Mouse (Mus musculus) left cerebral cortex, adult 18-20 months (tissue): Measurements from ENCODE around the gene Rnf4. TPM values are rescaled to one million over a fixed set of nuclear protein-coding genes. Genes with fewer than 3 reads are reported as not detected.

Experiments
- DNase-seq, 2 experiments: peaks; one replicate each; pipeline ENCODE4 v3.0.0; 2021 to 2022; ENCODE audit warnings: low spot score in 2 of 2, mixed read lengths in 1 of 2
- total RNA-seq, 2 experiments: library from RNA; stranded (reverse); gene quantifications; 2 replicates each; pipeline ENCODE4 v1.2.3; 2021

Rnf4 gene
- total RNA-seq, 2 experiments from 2014 or later, result 88.0 to 89.5 TPM

DNA sequence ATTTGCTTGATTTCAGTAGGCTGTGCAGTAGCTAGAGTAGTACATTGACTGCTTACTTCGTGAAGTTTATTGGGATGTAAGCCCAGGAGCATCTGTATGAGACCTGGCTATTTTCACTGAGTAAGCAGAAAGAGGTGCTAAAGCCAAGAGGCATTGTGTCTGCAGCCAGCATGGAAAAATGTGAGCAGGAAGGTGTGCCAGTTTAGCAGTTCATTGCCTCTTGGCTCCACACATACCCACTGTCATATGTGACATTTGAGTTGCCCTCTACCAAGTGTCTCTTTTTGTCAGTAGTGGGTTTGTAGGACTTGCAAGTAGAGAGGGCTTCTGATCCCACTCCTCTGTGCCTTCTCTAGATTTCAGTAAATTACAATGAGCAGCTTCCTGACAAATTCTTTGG, 62.2 kb downstream of the Rnf4 start:
- no peak for DNase-seq

Other genes starting within 250 kb of the Rnf4 start
- gene Poln, start 166.8 kb upstream of the Rnf4 start, total RNA-seq, result 1 to 10 TPM; 1.6 TPM
- gene Haus3, start 166.8 kb upstream of the Rnf4 start, total RNA-seq, result 1 to 10 TPM; 7.8 to 8.6 TPM
- gene Mxd4, start 148.6 kb upstream of the Rnf4 start, total RNA-seq, result 10 to 100 TPM; 74.0 to 80.4 TPM
- 10 to 100 TPM; 48.2 to 55.0 TPM for gene Zfyve28, start 47.8 kb upstream of the Rnf4 start, total RNA-seq
- 1 to 10 TPM; 1.1 to 1.2 TPM for gene Cfap99, start 47.7 kb upstream of the Rnf4 start, total RNA-seq
- gene Fam193a, start 33.6 kb downstream of the Rnf4 start, total RNA-seq, result 10 to 100 TPM; 41.1 to 42.3 TPM
- 10 to 100 TPM; 20.2 to 22.0 TPM for gene Tnip2, start 177.7 kb downstream of the Rnf4 start, total RNA-seq
- gene Sh3bp2, start 189.5 kb downstream of the Rnf4 start, total RNA-seq, result 1 to 10 TPM; 2.4 to 2.9 TPM
- 100 to 1,000 TPM; 426 to 440 TPM for gene Add1, start 237.4 kb downstream of the Rnf4 start, total RNA-seq